Mouse (Mus musculus): ENCODE measurements around the gene Cpne4.

- TF ChIP-seq CTCF (IDR thresholded peaks at IDR 0.05; ENCODE audit: low read depth, low read length), result no peak
- TF ChIP-seq POLR2A (IDR thresholded peaks at IDR 0.05; ENCODE audit: insufficient read depth, low read length), result no peak
- TF ChIP-seq EP300 (IDR thresholded peaks at IDR 0.05; ENCODE audit: insufficient read depth, low read depth, low read length), result no peak
Observed at GRCm38 (mm10) chr9:105037847-105038246, 490.8 kb downstream of the Cpne4 start.

Measured in ES-Bruce4 (cell line).